Mouse (Mus musculus): ENCODE data around the gene Bcor. TPM values are rescaled to one million over a fixed set of nuclear protein-coding genes. Genes with fewer than 3 reads are reported as not detected.
A peak's percentile ranks its signal among the peaks of the same experiment; 100 is the strongest.

The Bcor gene
- polyA plus RNA-seq, 1 experiment from 2014 or later: 4.2 TPM

DNA sequence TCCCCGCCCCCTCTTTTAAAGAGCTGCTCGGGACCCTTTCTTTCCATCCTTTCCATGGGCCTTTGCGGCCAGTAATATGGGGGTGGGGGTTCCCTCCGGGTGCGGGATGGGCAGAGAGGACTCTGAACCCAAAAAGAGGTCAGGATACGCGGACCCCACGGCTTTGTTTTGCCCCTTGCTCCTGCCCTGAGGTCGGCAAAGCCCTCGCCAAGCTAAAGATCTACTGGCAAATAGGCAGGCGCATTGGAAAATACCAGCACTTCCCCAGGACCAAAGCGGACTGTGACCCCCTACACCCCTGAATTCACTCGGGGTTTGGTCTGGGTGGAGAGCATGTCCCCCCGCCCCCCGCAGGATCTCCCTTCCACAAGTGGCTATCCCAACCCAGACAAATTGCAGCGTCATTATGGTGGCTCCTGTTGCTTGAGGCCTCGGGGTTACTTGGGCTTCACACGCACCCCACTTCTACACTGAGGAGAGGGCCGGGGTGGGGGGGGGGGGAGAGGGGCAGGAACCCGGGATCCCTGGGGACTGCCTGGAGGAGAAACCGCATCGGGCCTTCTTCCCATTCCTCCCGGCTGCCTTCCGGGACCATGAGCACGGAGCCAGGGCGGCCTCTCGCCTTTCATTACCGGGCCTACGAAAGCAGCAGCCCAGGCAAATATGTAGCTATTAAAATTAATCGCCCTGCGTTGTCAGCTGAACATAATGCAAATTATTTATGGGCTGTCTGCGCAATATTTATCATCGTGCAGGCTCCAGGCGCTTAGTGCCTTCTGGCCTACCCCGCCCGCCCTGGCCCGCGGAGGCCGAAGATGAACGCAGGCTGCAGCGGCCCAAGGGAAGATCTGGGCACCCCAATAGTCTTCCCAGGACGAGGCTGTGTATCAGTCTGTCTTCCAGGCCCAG, 7.9 kb downstream of the Bcor start:
- no peak for ATAC-seq
- Histone ChIP-seq H3K4me3 (ENCODE audit: low read depth, low read length) (peak overlapping the region; percentile 12; the same call in 1 of the 2 replicates), H3K4me1 (replicated peaks; ENCODE audit: control insufficient read depth, insufficient read depth, low read length) (no peaks in the 10 kb centered on the region)

DNA sequence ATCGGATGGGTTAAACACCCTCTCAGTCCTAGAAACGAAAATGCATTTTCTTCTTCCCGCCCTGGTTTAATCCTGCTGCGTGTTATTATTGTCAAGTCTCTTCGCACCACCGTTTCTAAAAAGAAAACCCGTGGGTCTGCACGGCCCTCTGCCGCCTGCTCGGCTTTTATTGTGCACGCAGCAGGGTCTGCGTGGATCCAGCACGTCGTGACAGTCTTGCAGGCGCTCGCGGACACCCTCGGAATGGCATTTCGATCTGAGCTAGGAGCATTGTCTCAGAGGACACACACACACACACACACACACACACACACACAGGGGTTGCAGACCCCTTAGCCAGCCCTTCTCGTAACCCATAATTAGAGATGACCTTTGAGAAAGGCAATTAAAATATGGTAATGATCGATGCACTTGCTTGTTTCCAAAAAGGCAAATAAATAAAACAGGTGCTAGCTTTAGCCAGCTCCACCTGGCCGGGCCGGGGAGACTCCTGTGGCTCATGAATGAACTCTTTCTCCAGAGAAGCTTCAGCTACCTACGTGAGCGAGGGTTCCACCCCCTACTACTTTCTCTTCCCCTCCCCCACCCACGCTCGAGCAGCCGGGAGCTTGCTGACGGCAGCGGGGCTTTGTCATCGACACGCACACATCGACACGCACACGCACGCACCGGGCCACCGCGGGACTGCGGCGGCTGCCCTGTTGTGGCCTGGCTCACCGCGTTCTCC, 8.7 kb downstream of the Bcor start:
- no peak for TF ChIP-seq CTCF (IDR thresholded peaks at IDR 0.05; ENCODE audit: low read depth)

More for the DNA sequence above, 7.9 kb downstream of the Bcor start:
- H3K27ac ChIP-seq (ENCODE audit: low read depth, low read length): no peak overlapping the region
- H3K4me2 ChIP-seq (replicated peaks; ENCODE audit: low read depth): peak overlapping the region; percentile 59
- H3K9ac ChIP-seq (ENCODE audit: low read depth, low read length): no peak overlapping the region
- 41% methylated on average over 38 of the region's 42 CpGs for WGBS
- H3K36me3 ChIP-seq (ENCODE audit: control insufficient read depth, insufficient read depth): no peaks in the 10 kb centered on the region
- TF ChIP-seq CTCF (IDR thresholded peaks at IDR 0.05; ENCODE audit: low read depth): no peak
- no peaks in the 10 kb centered on the region for H3K9me3 ChIP-seq (ENCODE audit: control insufficient read depth)
- peaks cover 17% of the 10 kb centered on the region; the same call in 1 of the 2 replicates for H3K27me3 ChIP-seq (replicated peaks; ENCODE audit: control insufficient read depth, insufficient read depth, low read length)

DNA sequence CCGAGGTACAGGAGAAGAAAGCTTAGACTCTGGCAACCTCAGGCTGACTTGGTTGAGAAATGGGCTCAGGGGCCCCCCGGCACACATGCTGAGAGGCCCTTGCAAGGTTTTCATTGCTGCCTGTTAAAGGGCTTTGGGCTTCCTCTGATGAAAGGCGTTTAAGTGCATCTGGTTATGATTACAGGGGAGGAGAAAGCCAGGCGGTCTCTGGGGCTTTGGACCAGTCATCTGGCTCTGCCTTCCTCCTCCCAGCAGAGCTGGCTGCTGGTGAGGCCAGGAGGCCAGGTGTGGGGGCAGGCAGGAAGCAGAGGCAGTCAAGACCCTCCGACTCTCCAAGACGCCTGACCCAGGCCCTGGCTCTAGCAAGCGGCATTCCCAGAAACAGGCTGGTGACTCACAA, 9.7 kb downstream of the Bcor start:
- no peak for TF ChIP-seq CTCF (IDR thresholded peaks at IDR 0.05; ENCODE audit: low read depth)
- Histone ChIP-seq H3K4me1 (replicated peaks; ENCODE audit: control insufficient read depth, insufficient read depth, low read length) (no peaks in the 10 kb centered on the region), H3K4me2 (replicated peaks; ENCODE audit: low read depth) (no peak overlapping the region), H3K36me3 (ENCODE audit: control insufficient read depth, insufficient read depth) (no peaks in the 10 kb centered on the region), H3K27me3 (replicated peaks; ENCODE audit: control insufficient read depth, insufficient read depth, low read length) (peaks cover under 1% of the 10 kb centered on the region; the same call in 1 of the 2 replicates), H3K27ac (ENCODE audit: low read depth, low read length) (no peak overlapping the region), H3K9ac (ENCODE audit: low read depth, low read length) (no peak overlapping the region), H3K4me3 (ENCODE audit: low read depth, low read length) (no peak overlapping the region), H3K9me3 (ENCODE audit: control insufficient read depth) (no peaks in the 10 kb centered on the region)
- ATAC-seq: no peak
- WGBS: 30% methylated on average over 7 of the region's 7 CpGs

More for the DNA sequence above, 8.7 kb downstream of the Bcor start:
- Histone ChIP-seq H3K9me3 (ENCODE audit: control insufficient read depth) (no peaks in the 10 kb centered on the region), H3K36me3 (ENCODE audit: control insufficient read depth, insufficient read depth) (no peaks in the 10 kb centered on the region), H3K4me3 (ENCODE audit: low read depth, low read length) (peak overlapping the region; percentile 12; the same call in 1 of the 2 replicates), H3K27ac (ENCODE audit: low read depth, low read length) (no peak overlapping the region), H3K27me3 (replicated peaks; ENCODE audit: control insufficient read depth, insufficient read depth, low read length) (peaks cover 9% of the 10 kb centered on the region; the same call in 1 of the 2 replicates), H3K4me1 (replicated peaks; ENCODE audit: control insufficient read depth, insufficient read depth, low read length) (no peaks in the 10 kb centered on the region), H3K4me2 (replicated peaks; ENCODE audit: low read depth) (peak overlapping the region; percentile 59), H3K9ac (ENCODE audit: low read depth, low read length) (no peak overlapping the region)
- WGBS: 13% methylated on average over 43 of the region's 43 CpGs
- ATAC-seq: no peak

DNA sequence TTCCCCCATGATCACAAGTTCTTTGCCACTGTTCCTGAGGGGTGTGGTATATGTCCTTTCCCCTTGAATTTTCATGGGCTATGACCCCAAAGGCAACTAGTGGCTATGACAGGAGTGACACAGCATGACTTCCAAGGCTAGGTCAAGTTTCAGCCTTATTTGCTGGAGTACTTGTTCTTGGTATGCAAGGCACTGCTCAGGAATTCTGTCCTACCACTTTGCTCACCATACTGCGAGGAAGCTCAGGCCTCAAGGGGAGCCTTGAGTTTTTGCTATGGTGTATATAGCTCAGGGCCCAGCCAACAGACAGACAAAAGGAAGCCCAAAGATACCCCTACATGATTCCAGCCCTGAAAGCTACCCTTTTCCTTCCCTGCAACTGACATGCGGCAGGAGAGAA, 13.9 kb downstream of the Bcor start:
- Histone ChIP-seq H3K9me3 (ENCODE audit: control insufficient read depth) (no peaks in the 10 kb centered on the region), H3K9ac (ENCODE audit: low read depth, low read length) (no peak overlapping the region), H3K4me1 (replicated peaks; ENCODE audit: control insufficient read depth, insufficient read depth, low read length) (no peaks in the 10 kb centered on the region), H3K36me3 (ENCODE audit: control insufficient read depth, insufficient read depth) (no peaks in the 10 kb centered on the region), H3K4me3 (ENCODE audit: low read depth, low read length) (no peak overlapping the region), H3K27me3 (replicated peaks; ENCODE audit: control insufficient read depth, insufficient read depth, low read length) (no peaks in the 10 kb centered on the region), H3K4me2 (replicated peaks; ENCODE audit: low read depth) (no peak overlapping the region), H3K27ac (ENCODE audit: low read depth, low read length) (no peak overlapping the region)
- TF ChIP-seq CTCF (IDR thresholded peaks at IDR 0.05; ENCODE audit: low read depth): no peak
- no peak for ATAC-seq
- 76% methylated on average over 2 of the region's 2 CpGs for WGBS

DNA sequence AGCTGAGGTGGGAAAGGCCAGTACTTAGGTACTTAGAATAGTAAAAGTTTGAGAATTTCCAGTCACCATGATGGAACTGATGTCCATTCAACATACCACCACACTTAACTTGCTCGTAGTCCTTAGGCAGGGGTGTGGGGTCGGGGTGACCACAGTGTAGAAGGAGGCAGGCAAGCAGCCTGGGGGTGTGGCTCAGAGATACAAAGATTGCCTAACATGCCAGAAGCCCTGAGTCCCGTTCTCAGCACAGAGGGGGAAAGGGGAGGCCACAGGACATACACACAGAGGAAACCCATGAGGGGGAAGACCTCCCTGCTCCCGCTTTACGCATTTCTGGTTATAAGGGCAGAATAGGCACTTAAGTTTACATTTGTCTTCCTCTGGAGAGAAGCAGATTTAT, 17.3 kb downstream of the Bcor start:
- Histone ChIP-seq H3K9ac (ENCODE audit: low read depth, low read length) (no peak overlapping the region), H3K27ac (ENCODE audit: low read depth, low read length) (no peak overlapping the region), H3K27me3 (replicated peaks; ENCODE audit: control insufficient read depth, insufficient read depth, low read length) (no peaks in the 10 kb centered on the region), H3K4me3 (ENCODE audit: low read depth, low read length) (no peak overlapping the region), H3K9me3 (ENCODE audit: control insufficient read depth) (no peaks in the 10 kb centered on the region), H3K4me1 (replicated peaks; ENCODE audit: control insufficient read depth, insufficient read depth, low read length) (no peaks in the 10 kb centered on the region), H3K36me3 (ENCODE audit: control insufficient read depth, insufficient read depth) (no peaks in the 10 kb centered on the region), H3K4me2 (replicated peaks; ENCODE audit: low read depth) (no peak overlapping the region)
- no peak for TF ChIP-seq CTCF (IDR thresholded peaks at IDR 0.05; ENCODE audit: low read depth)
- WGBS: 64% methylated on average over 5 of the region's 5 CpGs
- no peak for ATAC-seq

DNA sequence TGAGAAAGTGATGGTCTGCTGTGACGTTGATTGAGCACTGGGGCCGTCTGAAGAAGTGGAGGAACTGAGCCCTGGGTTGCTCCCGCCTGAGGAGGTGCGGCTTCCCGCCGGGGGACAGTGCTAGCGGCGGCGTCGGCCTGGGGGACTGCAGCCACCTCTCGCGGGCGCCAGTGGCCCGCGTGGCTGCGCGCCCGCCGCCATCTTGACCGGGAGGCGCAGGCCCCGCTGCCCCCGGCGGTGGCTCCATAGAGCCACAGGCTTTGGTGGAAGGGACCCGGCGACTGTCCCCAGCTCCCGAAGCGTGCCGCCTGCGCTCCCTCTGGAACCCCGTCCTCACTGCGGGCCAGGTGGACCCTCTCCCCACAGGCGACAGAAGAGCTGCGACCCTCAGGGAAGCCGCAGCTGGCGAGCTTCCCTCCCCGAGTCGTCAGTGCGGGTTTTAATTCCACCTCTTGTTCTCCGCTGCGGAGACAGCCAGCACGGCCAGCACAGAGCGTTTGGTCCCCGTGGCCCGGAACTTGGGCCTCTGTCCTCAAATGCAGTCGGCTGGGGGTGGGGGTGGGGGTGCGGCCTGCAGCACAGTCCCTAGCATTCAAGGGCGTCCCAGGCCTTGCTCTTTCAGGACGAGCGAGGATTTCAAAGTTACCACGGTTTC, 19.9 kb downstream of the Bcor start:
- ATAC-seq: peak; percentile 29; the same call in 1 of the 2 replicates
- no peaks in the 10 kb centered on the region for H3K36me3 ChIP-seq (ENCODE audit: control insufficient read depth, insufficient read depth)
- peaks cover 14% of the 10 kb centered on the region; the same call in 1 of the 2 replicates for H3K27me3 ChIP-seq (replicated peaks; ENCODE audit: control insufficient read depth, insufficient read depth, low read length)
- H3K4me2 ChIP-seq (replicated peaks; ENCODE audit: low read depth): peak overlapping the region; percentile 59
- H3K4me3 ChIP-seq (ENCODE audit: low read depth, low read length): peak overlapping the region; percentile 17
- no peak overlapping the region for H3K9ac ChIP-seq (ENCODE audit: low read depth, low read length)
- peak; percentile 9; the same call in 1 of the 2 replicates for TF ChIP-seq CTCF (IDR thresholded peaks at IDR 0.05; ENCODE audit: low read depth)
- H3K9me3 ChIP-seq (ENCODE audit: control insufficient read depth): no peaks in the 10 kb centered on the region
- WGBS: 8% methylated on average over 50 of the region's 51 CpGs
- no peaks in the 10 kb centered on the region for H3K4me1 ChIP-seq (replicated peaks; ENCODE audit: control insufficient read depth, insufficient read depth, low read length)
- no peak overlapping the region for H3K27ac ChIP-seq (ENCODE audit: low read depth, low read length)

Measured in intestine, postnatal 0 days (tissue).